Mouse (Mus musculus) testis, adult 2 months (tissue): Measurements from ENCODE around the gene Golga4.

ENCODE experiments used
- CTCF ChIP-seq: fragments of 200-500 bp; IDR thresholded peaks from 2 replicates; pipeline ENCODE4 v1.5.1; 2012; ENCODE audit warnings: low read depth, mild to moderate bottlenecking, inconsistent platforms, low read length, moderate library complexity; ENCODE audit not compliant: control insufficient read depth, insufficient read depth, insufficient replicate concordance
- POLR2A ChIP-seq: fragments of 200-500 bp; IDR thresholded peaks from 2 replicates; pipeline ENCODE4 v1.6.1; 2012; ENCODE audit warnings: low read depth, mild to moderate bottlenecking, inconsistent platforms, low read length, moderate library complexity; ENCODE audit not compliant: control insufficient read depth

- no peak for TF ChIP-seq CTCF
- no peak for TF ChIP-seq POLR2A
Observed at GRCm38 (mm10) chr9:118492932-118493698, 13.0 kb upstream of the Golga4 start.
